Mouse (Mus musculus) neural tube, embryonic 11.5 days (tissue): Measurements from ENCODE around the gene Aox2. TPM values are rescaled to one million over a fixed set of nuclear protein-coding genes. Genes with fewer than 3 reads are reported as not detected.

Source experiments
- ATAC-seq: fragments of 200-750 bp; cut with Nextera tagmentation; 2 replicates; pipeline ENCODE4 v1.8.0; 2017; ENCODE audit warnings: moderate number of reproducible peaks, mild to moderate bottlenecking, moderate TSS enrichment, moderate library complexity; ENCODE audit not compliant: insufficient read depth, low FRiP score, low TSS enrichment
- DNase-seq: peaks from one replicate; pipeline ENCODE4 v3.0.0-alpha.2; 2015; ENCODE audit warnings: low spot score
- H3K27ac ChIP-seq: fragments of 300-500 bp; sonication (generic); 2 replicates; pipeline ENCODE4 v1.5.1; 2014; ENCODE audit warnings: low read depth, mild to moderate bottlenecking, low read length
- H3K27me3 ChIP-seq: fragments of 300-500 bp; sonication (generic); 2 replicates; pipeline ENCODE4 v1.6.1; 2014; ENCODE audit warnings: mild to moderate bottlenecking, low read length, mixed read lengths; ENCODE audit not compliant: control insufficient read depth, insufficient read depth
- H3K36me3 ChIP-seq: fragments of 300-500 bp; sonication (generic); 2 replicates; pipeline ENCODE4 v1.6.1; 2014; ENCODE audit warnings: mild to moderate bottlenecking, low read length, moderate library complexity, mixed read lengths; ENCODE audit not compliant: control insufficient read depth, insufficient read depth
- H3K4me1 ChIP-seq: fragments of 300-500 bp; sonication (generic); 2 replicates; pipeline ENCODE4 v1.6.1; 2014; ENCODE audit warnings: low read length, mixed read lengths; ENCODE audit not compliant: control insufficient read depth, insufficient read depth
- H3K4me2 ChIP-seq: fragments of 300-500 bp; sonication (generic); 2 replicates; pipeline ENCODE4 v1.6.1; 2014; ENCODE audit warnings: low read depth, mild to moderate bottlenecking, moderate library complexity
- H3K4me3 ChIP-seq: fragments of 300-500 bp; sonication (generic); 2 replicates; pipeline ENCODE4 v1.5.1; 2014; ENCODE audit warnings: low read depth, low read length
- H3K9ac ChIP-seq: fragments of 300-500 bp; sonication (generic); 2 replicates; pipeline ENCODE4 v1.6.1; 2014; ENCODE audit warnings: mild to moderate bottlenecking, low read length
- H3K9me3 ChIP-seq: fragments of 300-500 bp; sonication (generic); 2 replicates; pipeline ENCODE4 v1.6.1; 2016; ENCODE audit warnings: low read length; ENCODE audit not compliant: control insufficient read depth
- WGBS: fragments of 180-500 bp; shearing (Covaris S2); extraction: QIAGEN DNeasy Blood & Tissue Kit; methylation state at CpG from one replicate; pipeline ENCODE4 v1.1.7; 2014; 5-methylcytosine and 5-hydroxymethylcytosine counted together
- polyA plus RNA-seq: library from polyadenylated mRNA; unstranded; fragments of >200 nt; fragmentation: Nextera tagmentation; extraction: Ambion mirVana; gene quantifications from 2 replicates; pipeline ENCODE4 v1.2.1, GENCODE M21; 2014

The Aox2 gene
- polyA plus RNA-seq, 1 experiment from 2014 or later, result not detected

DNA sequence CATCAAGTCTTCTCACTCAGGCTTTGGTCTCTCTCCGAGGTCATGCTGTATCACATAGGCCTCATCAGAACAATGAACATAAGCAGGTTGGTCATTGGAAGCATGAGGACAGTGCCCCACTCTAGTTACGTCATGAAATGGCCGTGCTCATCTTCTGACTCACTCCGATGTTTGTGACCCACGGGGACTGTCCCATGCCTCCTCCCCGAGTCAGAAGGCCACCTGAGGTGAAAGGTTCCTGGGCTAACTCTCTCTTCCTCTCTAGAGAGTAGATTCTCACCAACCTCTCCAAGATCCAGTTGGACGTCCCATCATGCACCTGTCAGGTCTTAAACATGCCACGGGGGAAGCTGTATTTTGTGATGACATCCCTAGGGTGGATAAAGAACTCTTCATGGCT is 30.5 kb downstream of the Aox2 start:
- Histone ChIP-seq H3K4me3 (no peak overlapping the region), H3K9ac (no peak overlapping the region), H3K4me2 (no peak overlapping the region), H3K36me3 (no peaks in the 10 kb centered on the region), H3K4me1 (no peaks in the 10 kb centered on the region), H3K27ac (no peak overlapping the region), H3K27me3 (no peaks in the 10 kb centered on the region), H3K9me3 (no peaks in the 10 kb centered on the region)
- 89% methylated on average over 8 of the region's 8 CpGs for WGBS
- DNase-seq (no peak), ATAC-seq (no peak)

DNA sequence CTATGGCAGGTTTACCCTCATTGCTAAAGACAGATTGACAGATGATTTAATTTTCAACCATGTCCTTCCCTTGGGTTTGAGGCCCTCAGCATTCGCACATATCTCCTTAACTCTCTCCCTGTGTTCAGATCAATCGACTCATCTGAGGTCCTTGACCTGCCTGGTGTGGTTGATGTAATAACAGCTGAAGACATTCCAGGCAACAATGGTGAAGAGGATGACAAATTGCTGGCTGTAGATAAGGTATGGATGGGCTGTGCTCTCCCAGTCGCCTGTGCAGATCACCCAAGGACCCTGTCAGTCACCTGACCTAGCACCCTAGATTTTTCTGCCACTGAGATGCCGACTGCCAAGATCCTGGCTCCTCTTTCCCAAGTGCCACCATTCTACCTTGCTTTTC is 31.7 kb downstream of the Aox2 start:
- H3K4me3 ChIP-seq, result no peak overlapping the region
- H3K4me1 ChIP-seq, result no peaks in the 10 kb centered on the region
- H3K27ac ChIP-seq, result no peak overlapping the region
- DNase-seq (no peak), ATAC-seq (no peak)
- H3K36me3 ChIP-seq, result no peaks in the 10 kb centered on the region
- H3K9ac ChIP-seq, result no peak overlapping the region
- H3K27me3 ChIP-seq, result no peaks in the 10 kb centered on the region
- WGBS, result 80% methylated on average over 4 of the region's 4 CpGs
- no peak overlapping the region for H3K4me2 ChIP-seq
- no peaks in the 10 kb centered on the region for H3K9me3 ChIP-seq

DNA sequence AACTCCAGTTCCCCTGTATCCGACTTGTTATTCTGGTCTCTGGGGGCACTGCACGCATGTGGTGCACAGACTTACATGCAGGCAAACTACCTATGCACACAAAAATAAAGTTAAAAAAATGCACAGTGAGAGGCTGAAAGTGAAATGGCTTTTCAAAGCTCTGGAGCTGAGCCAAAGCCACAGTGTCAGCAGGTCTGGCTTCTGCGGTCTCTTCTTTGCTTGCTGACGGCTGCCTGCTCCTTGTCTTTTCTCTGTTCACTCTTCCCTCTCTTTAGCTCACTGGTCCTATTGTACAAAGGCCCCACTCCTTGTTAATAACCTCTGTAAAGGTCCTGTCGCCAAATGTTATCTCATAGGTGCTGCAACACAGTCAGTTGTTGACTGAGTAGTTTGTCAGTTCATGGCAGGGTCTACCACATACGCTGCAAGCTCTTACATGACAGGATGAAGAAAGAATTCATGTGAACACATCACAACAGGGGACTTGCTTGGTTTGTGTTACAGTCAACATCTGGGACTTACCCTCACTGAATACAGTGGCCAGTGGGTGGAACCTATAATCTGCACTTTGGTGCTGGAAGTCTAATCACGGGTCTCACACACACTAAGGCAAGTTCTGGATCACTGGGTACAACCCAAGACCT is 33.2 kb downstream of the Aox2 start:
- H3K9ac ChIP-seq, result no peak overlapping the region
- ATAC-seq, result no peak

DNA sequence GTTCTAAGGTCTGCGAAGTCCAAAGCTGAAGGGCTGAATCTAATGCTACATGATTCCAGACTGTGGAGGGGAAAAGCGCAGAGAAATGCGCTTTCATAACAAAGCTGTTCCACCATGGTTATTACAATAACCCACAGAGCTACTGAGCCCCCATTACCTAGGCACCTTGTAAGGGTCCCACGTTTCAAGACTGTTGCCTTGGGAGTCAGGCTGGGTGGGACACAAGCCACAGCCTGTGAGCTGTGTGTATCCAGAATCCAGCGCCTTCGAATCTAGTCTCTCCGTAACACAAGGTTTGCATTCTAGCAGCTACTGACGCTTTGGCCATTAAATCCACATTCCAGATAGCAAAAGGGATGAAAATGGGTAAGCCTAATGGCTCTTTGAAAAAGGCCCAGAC is 35.0 kb downstream of the Aox2 start:
- H3K36me3 ChIP-seq, result no peaks in the 10 kb centered on the region
- H3K4me2 ChIP-seq, result no peak overlapping the region
- no peak overlapping the region for H3K4me3 ChIP-seq
- H3K9me3 ChIP-seq, result no peaks in the 10 kb centered on the region
- H3K9ac ChIP-seq, result no peak overlapping the region
- DNase-seq, result no peak
- no peaks in the 10 kb centered on the region for H3K27me3 ChIP-seq
- no peak overlapping the region for H3K27ac ChIP-seq
- 90% methylated on average over 8 of the region's 8 CpGs for WGBS
- no peaks in the 10 kb centered on the region for H3K4me1 ChIP-seq
- no peak for ATAC-seq

More for the DNA sequence above, 33.2 kb downstream of the Aox2 start:
- no peaks in the 10 kb centered on the region for H3K4me1 ChIP-seq
- H3K27me3 ChIP-seq, result no peaks in the 10 kb centered on the region
- no peak for DNase-seq
- WGBS, result 88% methylated on average over 7 of the region's 7 CpGs
- no peak overlapping the region for H3K4me2 ChIP-seq
- no peak overlapping the region for H3K4me3 ChIP-seq
- H3K9me3 ChIP-seq, result no peaks in the 10 kb centered on the region
- no peak overlapping the region for H3K27ac ChIP-seq
- no peaks in the 10 kb centered on the region for H3K36me3 ChIP-seq

DNA sequence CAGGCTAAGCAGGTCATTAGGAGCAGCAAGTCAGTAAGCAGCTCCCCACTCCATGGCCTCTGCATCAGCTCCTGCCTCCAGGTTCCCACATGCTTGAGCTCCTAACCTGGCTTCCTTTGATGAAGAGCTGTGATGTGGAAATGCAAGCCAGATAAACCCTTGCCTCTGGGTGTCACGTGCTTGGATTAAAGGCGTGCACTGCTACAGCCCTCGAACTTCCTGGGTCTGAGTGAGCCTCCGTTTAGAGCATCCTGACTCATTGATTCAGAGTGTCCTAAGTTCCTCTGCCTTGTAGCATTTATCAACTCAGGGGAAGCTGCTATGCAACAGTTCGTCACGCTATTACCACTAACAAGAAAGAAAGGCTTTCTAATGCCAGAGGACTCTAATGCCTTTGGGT is 37.4 kb downstream of the Aox2 start:
- DNase-seq (no peak), ATAC-seq (no peak)
- no peak overlapping the region for H3K27ac ChIP-seq
- H3K9me3 ChIP-seq, result no peaks in the 10 kb centered on the region
- H3K4me3 ChIP-seq, result no peak overlapping the region
- H3K27me3 ChIP-seq, result no peaks in the 10 kb centered on the region
- WGBS, result 78% methylated on average over 6 of the region's 6 CpGs
- H3K9ac ChIP-seq, result no peak overlapping the region
- H3K4me2 ChIP-seq, result no peak overlapping the region
- no peaks in the 10 kb centered on the region for H3K4me1 ChIP-seq
- no peaks in the 10 kb centered on the region for H3K36me3 ChIP-seq

DNA sequence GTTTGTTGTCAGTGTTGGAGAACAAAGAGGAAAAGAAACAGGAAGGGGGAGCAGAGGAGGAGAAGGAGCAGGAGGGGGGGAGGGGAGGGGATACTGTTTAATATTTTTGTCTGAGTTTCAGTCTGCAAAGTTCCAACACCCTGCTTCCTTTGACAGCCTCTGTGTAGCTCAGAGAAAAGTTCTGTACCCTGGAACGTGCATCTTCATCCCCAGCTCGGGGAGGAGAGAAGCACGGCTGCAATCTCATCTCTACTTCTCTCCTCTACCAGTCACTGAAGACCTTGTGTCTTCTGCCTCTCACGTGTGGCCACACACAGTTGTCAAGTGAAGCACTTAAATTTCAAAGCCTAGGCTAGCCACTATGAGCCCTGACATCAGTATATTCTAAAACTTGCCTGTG is 55.1 kb downstream of the Aox2 start:
- H3K27ac ChIP-seq, result no peak overlapping the region
- no peaks in the 10 kb centered on the region for H3K27me3 ChIP-seq
- no peaks in the 10 kb centered on the region for H3K4me1 ChIP-seq
- H3K4me3 ChIP-seq, result no peak overlapping the region
- H3K9ac ChIP-seq, result no peak overlapping the region
- ATAC-seq, result no peak
- H3K9me3 ChIP-seq, result no peaks in the 10 kb centered on the region
- H3K4me2 ChIP-seq, result no peak overlapping the region
- no peaks in the 10 kb centered on the region for H3K36me3 ChIP-seq
- WGBS, result 31% methylated on average over 4 of the region's 4 CpGs
- DNase-seq, result no peak

DNA sequence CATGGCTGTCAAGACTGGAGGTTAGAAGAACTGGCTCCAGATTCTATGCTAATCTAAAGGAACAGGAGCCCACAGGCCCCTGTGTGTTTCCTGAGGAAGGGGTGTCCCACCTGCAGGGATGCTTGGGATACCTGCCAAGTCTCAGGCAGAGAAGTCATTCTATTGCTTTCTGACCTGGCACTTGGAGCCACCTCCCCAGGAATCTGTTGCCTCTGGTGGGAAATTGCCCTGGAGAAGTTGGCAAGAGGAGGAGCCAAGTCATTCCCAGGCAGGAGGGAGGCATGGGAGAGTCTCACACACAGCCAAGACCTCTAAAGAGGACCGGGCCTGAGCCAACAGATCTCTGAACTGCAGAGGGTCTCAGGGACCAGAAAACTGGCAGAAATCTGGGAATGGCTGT is 61.8 kb downstream of the Aox2 start:
- Histone ChIP-seq H3K27ac (no peak overlapping the region), H3K9me3 (no peaks in the 10 kb centered on the region), H3K4me2 (no peak overlapping the region), H3K36me3 (no peaks in the 10 kb centered on the region), H3K9ac (no peak overlapping the region), H3K27me3 (no peaks in the 10 kb centered on the region), H3K4me3 (no peak overlapping the region), H3K4me1 (no peaks in the 10 kb centered on the region)
- DNase-seq (no peak), ATAC-seq (no peak)
- 62% methylated on average over 1 of the region's 1 CpGs for WGBS

DNA sequence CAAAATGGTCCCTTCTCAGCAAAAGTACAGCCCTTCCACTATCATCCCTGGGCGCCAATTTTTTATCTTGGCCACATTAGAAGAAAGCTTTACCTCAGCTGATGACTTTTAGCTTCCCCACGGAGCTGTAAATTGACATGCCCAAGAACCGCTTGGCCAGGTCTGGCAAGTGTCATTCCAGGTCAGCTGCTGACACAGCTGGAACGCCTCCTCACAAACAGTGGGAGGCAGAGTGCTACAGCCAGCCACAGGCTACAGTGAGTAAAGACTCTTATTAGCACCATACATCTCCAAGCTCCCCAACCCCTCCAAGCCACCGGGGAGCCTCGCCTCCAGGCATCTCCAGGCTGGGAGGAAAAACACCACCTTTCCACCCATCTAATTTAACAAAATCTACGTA is 63.5 kb downstream of the Aox2 start:
- ATAC-seq (no peak), DNase-seq (no peak)
- 31% methylated on average over 7 of the region's 7 CpGs for WGBS
- H3K27me3 ChIP-seq, result no peaks in the 10 kb centered on the region
- no peak overlapping the region for H3K4me2 ChIP-seq
- no peaks in the 10 kb centered on the region for H3K36me3 ChIP-seq
- H3K27ac ChIP-seq, result no peak overlapping the region
- H3K4me1 ChIP-seq, result no peaks in the 10 kb centered on the region
- H3K9ac ChIP-seq, result no peak overlapping the region
- H3K9me3 ChIP-seq, result no peaks in the 10 kb centered on the region
- no peak overlapping the region for H3K4me3 ChIP-seq

DNA sequence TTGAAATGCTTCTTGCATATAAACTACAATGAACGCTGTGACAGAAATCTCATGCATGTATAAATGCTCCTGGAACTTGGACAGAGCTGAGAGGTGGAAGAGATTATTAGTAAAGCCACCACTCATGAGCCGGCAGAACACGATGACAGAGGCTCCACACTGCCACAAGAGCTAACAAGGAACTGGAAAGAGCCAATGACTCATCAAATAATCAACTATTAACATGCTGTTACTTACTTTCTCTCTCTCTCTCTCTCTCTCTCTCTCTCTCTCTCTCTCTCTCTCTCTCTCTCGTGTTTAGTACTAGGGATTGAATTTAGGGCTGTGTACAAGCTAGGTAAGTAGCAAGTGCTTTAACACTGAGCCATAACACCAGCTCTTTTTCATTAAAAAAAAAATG is 65.7 kb downstream of the Aox2 start:
- Histone ChIP-seq H3K4me1 (no peaks in the 10 kb centered on the region), H3K27ac (no peak overlapping the region), H3K9ac (no peak overlapping the region), H3K9me3 (no peaks in the 10 kb centered on the region), H3K36me3 (no peaks in the 10 kb centered on the region), H3K27me3 (no peaks in the 10 kb centered on the region), H3K4me3 (no peak overlapping the region), H3K4me2 (no peak overlapping the region)
- DNase-seq (no peak), ATAC-seq (no peak)
- WGBS, result 84% methylated on average over 4 of the region's 4 CpGs
